Mouse (Mus musculus) testis, postnatal 14 days (tissue): ENCODE data around the gene Dpp7.

Experiments used
- DNase-seq: peaks from one replicate; pipeline ENCODE4 v3.0.0; 2021; ENCODE audit warnings: low spot score

The Dpp7 gene

GRCm38 (mm10) chr2:25310180-25310579 is 46.0 kb downstream of the Dpp7 start:
- no peak for DNase-seq

- DNase-seq = no peak
Measured at GRCm38 (mm10) chr2:25305587-25306359, 50.4 kb downstream of the Dpp7 start.

DNA sequence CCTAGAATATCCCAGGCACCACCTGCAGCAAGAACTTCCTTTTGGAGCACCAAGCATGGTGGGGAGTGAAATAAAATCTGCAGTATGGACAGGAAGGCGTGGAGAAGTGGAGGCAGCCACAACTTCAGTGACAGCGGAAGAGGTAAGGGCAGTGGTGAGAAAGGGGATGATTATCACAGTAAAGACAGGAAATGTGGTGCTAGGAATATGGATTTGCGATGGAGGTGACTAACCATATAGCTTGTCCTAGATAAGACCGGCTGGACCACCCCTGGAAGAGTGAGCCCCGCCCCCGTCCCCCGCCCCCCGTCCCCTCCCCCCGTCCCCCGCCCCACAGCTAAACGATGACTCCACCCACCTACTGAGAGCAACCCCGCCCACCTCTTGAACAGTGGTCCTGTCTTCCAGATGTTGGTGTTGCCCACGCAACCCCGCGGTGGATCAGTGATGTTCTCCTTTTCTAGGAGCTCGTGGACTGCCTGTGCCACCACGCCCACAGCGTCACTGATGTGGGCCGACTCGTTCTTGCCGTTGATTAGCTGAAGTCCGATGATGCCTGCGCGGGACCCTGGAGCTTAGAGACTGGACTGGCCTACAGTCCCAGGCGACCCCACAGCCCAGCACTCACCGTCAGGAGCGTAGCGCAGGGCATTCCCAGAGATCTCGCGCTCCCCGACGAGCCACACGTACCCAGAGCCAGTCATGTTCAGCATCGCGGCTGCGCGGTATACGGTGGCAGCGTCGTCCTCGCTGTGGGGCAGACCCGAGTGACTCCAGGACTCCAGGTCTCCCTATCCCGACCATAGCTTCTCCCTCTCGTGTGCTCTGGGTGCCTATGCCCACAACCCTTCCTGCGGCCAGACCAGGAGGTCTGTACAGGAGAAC is 51.3 kb downstream of the Dpp7 start:
- DNase-seq = no peak

GRCm38 (mm10) chr2:25303931-25304656 is 52.1 kb downstream of the Dpp7 start:
- no peak for DNase-seq

DNA sequence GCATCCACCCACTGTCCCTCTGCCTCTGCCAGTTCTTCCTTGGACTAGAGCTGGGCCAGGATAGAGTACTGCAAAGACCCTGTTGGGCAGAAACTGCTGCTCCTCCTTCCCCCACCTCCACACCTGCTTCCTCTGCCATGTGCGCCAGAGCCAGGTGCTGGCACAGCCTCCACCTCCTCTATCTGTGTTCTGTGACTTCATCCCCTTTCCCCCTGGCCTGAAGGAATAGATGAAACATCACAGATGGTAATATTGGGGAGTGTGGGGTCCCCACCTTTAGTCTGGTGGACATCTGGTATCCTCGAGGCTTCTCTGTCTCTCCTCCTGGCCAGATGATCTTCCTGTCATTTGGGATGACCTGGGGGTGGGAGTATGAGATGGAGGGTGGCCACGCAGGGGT is 52.7 kb downstream of the Dpp7 start:
- DNase-seq = no peak
